In genomic region chr7:110779605-110780111, GRCm38 (mm10) we compare ENCODE assay signal across 10 mouse cellular contexts. TPM values are rescaled to one million over a fixed set of nuclear protein-coding genes. Genes with fewer than 3 reads are reported as not detected.
A peak's percentile ranks its signal among the peaks of the same experiment; 100 is the strongest.
DNase-seq lines count a peak whose midpoint lies in the region; ATAC-seq and TF ChIP-seq lines count a peak whose summit lies in the region.
"Had no signal": no experiment of that assay in that cellular context is flagged by ENCODE, and none has a peak within 500 bp of the region (broad histone marks: within the 10 kb centered on the region; RNA-seq: fewer than 3 reads in every experiment).

No protein-coding gene starts in this region.

- peak; percentile 62 for DNase-seq in 3134 (ENCODE audit: extremely low read depth, insufficient read length, low spot score)
- DNase-seq in brain, adult 2 months (ENCODE audit: low read depth, low spot score): peak; percentile 51
- peak; percentile 57 to 58 for DNase-seq in layer of hippocampus, postnatal 36 days
- no peak for DNase-seq in spleen, adult 12 weeks (ENCODE audit: low spot score)
- DNase-seq in lung, postnatal 0 days (ENCODE audit: low spot score): no peak
- DNase-seq: thymus, adult 18-20 months had no signal

- TF ChIP-seq EP300 in lung, postnatal 0 days (IDR thresholded peaks at IDR 0.05): no peak

- no peak overlapping the region for H3K4me3 ChIP-seq in forebrain, embryonic 15.5 days
- no peak overlapping the region for H3K4me3 ChIP-seq in forebrain, embryonic 12.5 days (replicated peaks)
- no peak overlapping the region for H3K4me3 ChIP-seq in lung, postnatal 0 days (ENCODE audit: low read depth, low read length)
- H3K4me3 ChIP-seq: megakaryocyte, embryonic 14.5 days had no signal

- H3K9ac ChIP-seq in forebrain, embryonic 15.5 days (replicated peaks): no peak overlapping the region
- no peak overlapping the region for H3K9ac ChIP-seq in forebrain, embryonic 12.5 days
- H3K9ac ChIP-seq in lung, postnatal 0 days (replicated peaks; ENCODE audit: low read depth): no peak overlapping the region

- no peaks in the 10 kb centered on the region for H3K36me3 ChIP-seq in forebrain, embryonic 15.5 days
- H3K36me3 ChIP-seq in forebrain, embryonic 12.5 days (replicated peaks): no peaks in the 10 kb centered on the region
- H3K36me3 ChIP-seq in lung, postnatal 0 days (ENCODE audit: insufficient read depth, low read length): no peaks in the 10 kb centered on the region

- no peak overlapping the region for H3K4me2 ChIP-seq in forebrain, embryonic 15.5 days (replicated peaks)
- H3K4me2 ChIP-seq in forebrain, embryonic 12.5 days: no peak overlapping the region
- no peak overlapping the region for H3K4me2 ChIP-seq in lung, postnatal 0 days (replicated peaks; ENCODE audit: low read depth, low read length)

- H3K27me3 ChIP-seq in forebrain, embryonic 15.5 days: no peaks in the 10 kb centered on the region
- H3K27me3 ChIP-seq in forebrain, embryonic 12.5 days: no peaks in the 10 kb centered on the region
- H3K27me3 ChIP-seq in lung, postnatal 0 days (replicated peaks; ENCODE audit: insufficient read depth, low read length): no peaks in the 10 kb centered on the region

- ATAC-seq in forebrain, embryonic 15.5 days (replicated peaks): peak; percentile 80
- no peak for ATAC-seq in forebrain, embryonic 12.5 days (ENCODE audit: low FRiP score)
- no peak for ATAC-seq in lung, postnatal 0 days
- ATAC-seq in erythroid progenitor cell, adult 5-6 weeks (replicated peaks; ENCODE audit: low FRiP score, poor library complexity, severe bottlenecking): no peak

- peak overlapping the region; percentile 58 for H3K27ac ChIP-seq in forebrain, embryonic 15.5 days (replicated peaks)
- no peak overlapping the region for H3K27ac ChIP-seq in forebrain, embryonic 12.5 days
- H3K27ac ChIP-seq in lung, postnatal 0 days (ENCODE audit: low read length): no peak overlapping the region

- H3K4me1 ChIP-seq in forebrain, embryonic 15.5 days: peaks cover 20% of the 10 kb centered on the region
- no peaks in the 10 kb centered on the region for H3K4me1 ChIP-seq in forebrain, embryonic 12.5 days
- H3K4me1 ChIP-seq in lung, postnatal 0 days (ENCODE audit: insufficient read depth, low read depth, low read length): no peaks in the 10 kb centered on the region; the same call in 1 of the 2 replicates

- TF ChIP-seq CTCF in lung, postnatal 0 days (IDR thresholded peaks at IDR 0.05): no peak

- no peaks in the 10 kb centered on the region for H3K9me3 ChIP-seq in forebrain, embryonic 15.5 days
- no peaks in the 10 kb centered on the region for H3K9me3 ChIP-seq in forebrain, embryonic 12.5 days
- H3K9me3 ChIP-seq in lung, postnatal 0 days (ENCODE audit: low read length): no peaks in the 10 kb centered on the region
- H3K9me3 ChIP-seq: megakaryocyte, embryonic 14.5 days had no signal

- WGBS in forebrain, embryonic 15.5 days: 46% methylated on average over 8 of the region's 8 CpGs
- 75% methylated on average over 8 of the region's 8 CpGs for whole genome bisulfite sequencing in forebrain, embryonic 12.5 days
- WGBS in lung, postnatal 0 days: 90% methylated on average over 8 of the region's 8 CpGs

RNA-seq across cellular contexts. Expression of gene Ampd3, which starts 11.7 kb away (rescaled TPM):
- polyA plus RNA-seq in forebrain, embryonic 15.5 days (2015; fragmentation: Nextera tagmentation; extraction: Ambion mirVana): 4.4 and 4.8 TPM in 2 replicates
- 0.94 and 1.2 TPM in 2 replicates for polyA plus RNA-seq in forebrain, embryonic 12.5 days (2016; fragmentation: Nextera tagmentation; extraction: Ambion mirVana)
- total RNA-seq in layer of hippocampus, postnatal 36 days (2021): 10 to 100 TPM; 20.1 to 23.1 TPM
- 5.0 and 5.2 TPM in 2 replicates for polyA plus RNA-seq in lung, postnatal 0 days (2015; fragmentation: Nextera tagmentation; extraction: Ambion mirVana)
- 80.7 and 109 TPM in 2 replicates for total RNA-seq in erythroid progenitor cell, adult 5-6 weeks (2015; ENCODE audit: low replicate concordance)
- 72.2 and 104 TPM in 2 replicates for total RNA-seq in erythroid progenitor cell, adult 5-6 weeks (2017; ENCODE audit: low replicate concordance)

Comparison
In these comparisons a context has a peak if more than half of its experiments do, and no peak if none do; other contexts are left out.
1. DNase-seq: peak in 3134 (single experiment), brain, adult 2 months (single experiment) and layer of hippocampus, postnatal 36 days (2 of 2); none in spleen, adult 12 weeks (single experiment) and lung, postnatal 0 days (single experiment).